Mouse (Mus musculus) embryo, embryonic 11 days (tissue): Measurements from ENCODE around the gene Wnk3.
A peak's percentile ranks its signal among the peaks of the same experiment; 100 is the strongest.

ENCODE experiments used
- DNase-seq: peaks from one replicate; pipeline ENCODE4 v3.0.0-alpha.2; 2015

Gene Wnk3

GRCm38 (mm10) chrX:151197778-151198177 lies at the start of gene Wnk3:
Gene Wnk3 (plus strand): TSS chrX:151198078.
- no peak for DNase-seq

GRCm38 (mm10) chrX:151158414-151158813 lies 39.5 kb upstream of the Wnk3 start:
- DNase-seq, result no peak

- DNase-seq, result peak; percentile 87
These were observed 29.3 kb upstream of the Wnk3 start for GRCm38 (mm10) chrX:151168438-151169131.

GRCm38 (mm10) chrX:151169261-151169961 lies 28.5 kb upstream of the Wnk3 start:
- peak; percentile 94 for DNase-seq

- peak; percentile 1 for DNase-seq
These were observed 24.7 kb upstream of the Wnk3 start for GRCm38 (mm10) chrX:151173134-151173533.

- DNase-seq, result no peak
These were observed 100.5 kb downstream of the Wnk3 start for GRCm38 (mm10) chrX:151298329-151298728.

GRCm38 (mm10) chrX:151313732-151314131 lies 115.9 kb downstream of the Wnk3 start:
- no peak for DNase-seq

- no peak for DNase-seq
These were observed 135.7 kb downstream of the Wnk3 start for GRCm38 (mm10) chrX:151333615-151334014.

GRCm38 (mm10) chrX:151337804-151338203 lies 139.9 kb downstream of the Wnk3 start:
- DNase-seq, result no peak

GRCm38 (mm10) chrX:151343761-151344500 lies 146.1 kb downstream of the Wnk3 start, which contains the start of gene Fam120c:
Gene Fam120c (plus strand): TSS chrX:151344175.
- DNase-seq, result peak; percentile 87

GRCm38 (mm10) chrX:151344501-151344984 lies 146.7 kb downstream of the Wnk3 start:
- DNase-seq, result peak; percentile 13

GRCm38 (mm10) chrX:151345333-151346125 lies 147.7 kb downstream of the Wnk3 start:
- DNase-seq, result no peak

- DNase-seq, result no peak
These were observed 149.4 kb downstream of the Wnk3 start for GRCm38 (mm10) chrX:151347278-151347677.

- DNase-seq, result no peak
These were observed 151.4 kb downstream of the Wnk3 start for GRCm38 (mm10) chrX:151349322-151349721.
